Mouse (Mus musculus) frontal cortex, postnatal 25 days (tissue): ENCODE measurements at regions not wholly inside any gene's neighbourhood (a gene's known extent, or its start where the extent isn't known, plus 50 kb on each side); places are given as distances from the start of the nearest gene placed in this dataset.

ENCODE experiments used
- DNase-seq, 2 experiments: peaks; one replicate each; pipeline ENCODE4 v3.0.0; 2022; ENCODE audit warnings: low spot score in 2 of 2

DNA sequence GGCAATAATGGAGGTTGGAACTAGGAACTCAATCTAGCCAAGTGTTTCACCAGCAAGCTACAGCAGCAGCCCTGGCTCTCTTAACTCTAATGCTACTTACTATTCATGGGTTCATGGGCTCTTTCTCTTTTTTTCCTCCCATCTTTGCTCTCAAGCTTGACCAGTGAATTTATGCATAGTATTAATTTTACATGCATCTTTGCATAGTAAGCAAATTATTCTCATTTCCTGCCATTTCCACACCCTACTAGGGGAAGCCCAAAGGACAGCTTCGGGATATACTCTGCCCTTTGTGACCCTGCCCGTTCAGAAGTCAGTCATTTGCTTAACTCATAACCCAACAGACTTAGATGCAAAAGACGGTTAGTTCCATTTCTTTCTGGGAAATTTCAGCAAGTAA lies 153.2 kb downstream of the Qrsl1 start:
- no peak for DNase-seq

DNA sequence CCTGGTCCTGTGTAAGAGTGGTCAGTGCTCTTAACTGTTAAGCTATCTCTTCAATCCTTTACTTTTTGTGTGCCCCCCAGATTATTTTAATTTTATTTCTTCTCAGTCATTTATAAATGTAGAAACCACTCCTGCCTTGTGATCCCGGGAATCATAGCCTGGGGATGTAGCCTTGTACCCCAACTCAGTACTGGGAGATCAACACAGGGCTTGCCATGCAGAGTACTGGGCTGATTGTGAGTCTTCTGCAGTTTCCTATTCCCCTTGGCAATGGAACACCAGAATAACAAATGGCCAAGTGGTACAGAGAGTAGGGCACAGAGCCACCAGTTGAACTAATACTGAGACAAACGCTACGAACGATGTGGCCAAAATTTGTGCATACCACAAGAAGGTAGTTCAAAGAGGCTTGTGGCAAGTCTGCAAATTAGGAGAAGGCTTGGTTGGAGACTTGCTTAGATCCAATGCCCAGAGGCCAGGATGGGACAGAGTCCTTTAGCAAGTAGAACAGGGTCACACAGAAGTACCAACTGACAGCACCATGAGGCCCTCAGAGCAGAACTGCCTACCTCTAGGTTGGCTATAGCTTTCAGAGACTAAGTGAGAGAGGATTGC lies 151.9 kb downstream of the Qrsl1 start:
- no peak for DNase-seq

DNA sequence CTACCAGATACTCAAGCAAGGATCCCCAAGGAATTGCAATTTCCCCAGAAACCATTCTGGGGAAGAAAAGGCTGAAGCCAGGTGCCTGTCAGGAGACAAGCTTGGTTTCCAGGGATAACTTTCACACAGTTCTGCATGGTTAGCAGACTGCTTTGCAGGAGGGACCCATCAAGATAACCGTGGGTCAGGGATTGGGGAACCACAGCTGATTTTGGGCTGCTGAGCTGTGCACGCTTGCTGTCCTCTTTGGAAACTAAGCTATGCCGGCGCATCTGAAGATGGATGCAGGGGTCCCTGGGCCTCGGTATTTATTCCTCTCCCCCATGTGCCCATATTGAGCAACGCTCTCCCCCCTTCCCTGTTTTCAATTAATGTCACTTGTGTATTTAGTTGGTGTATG lies 151.1 kb downstream of the Qrsl1 start:
- DNase-seq, result no peak

DNA sequence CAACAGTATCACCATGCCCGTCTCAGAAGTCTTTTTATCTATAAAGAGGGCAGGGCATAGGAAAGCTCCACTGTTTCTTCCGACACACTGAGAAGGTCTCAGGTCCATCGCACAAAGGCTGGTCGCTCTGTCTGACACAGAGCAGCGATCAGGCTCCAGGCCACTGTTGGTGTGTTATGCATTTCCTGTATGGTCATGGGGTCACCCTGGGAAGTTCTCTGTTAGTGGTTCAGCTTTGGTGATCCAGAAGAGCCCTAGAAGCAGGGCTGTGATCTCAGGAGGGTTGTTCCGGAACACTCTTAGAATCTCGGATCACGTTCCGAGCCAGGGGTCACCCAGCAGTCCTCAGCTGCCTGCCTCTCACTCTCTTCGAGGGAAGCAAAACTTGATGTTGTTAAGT lies 150.7 kb downstream of the Qrsl1 start:
- DNase-seq, result no peak

DNA sequence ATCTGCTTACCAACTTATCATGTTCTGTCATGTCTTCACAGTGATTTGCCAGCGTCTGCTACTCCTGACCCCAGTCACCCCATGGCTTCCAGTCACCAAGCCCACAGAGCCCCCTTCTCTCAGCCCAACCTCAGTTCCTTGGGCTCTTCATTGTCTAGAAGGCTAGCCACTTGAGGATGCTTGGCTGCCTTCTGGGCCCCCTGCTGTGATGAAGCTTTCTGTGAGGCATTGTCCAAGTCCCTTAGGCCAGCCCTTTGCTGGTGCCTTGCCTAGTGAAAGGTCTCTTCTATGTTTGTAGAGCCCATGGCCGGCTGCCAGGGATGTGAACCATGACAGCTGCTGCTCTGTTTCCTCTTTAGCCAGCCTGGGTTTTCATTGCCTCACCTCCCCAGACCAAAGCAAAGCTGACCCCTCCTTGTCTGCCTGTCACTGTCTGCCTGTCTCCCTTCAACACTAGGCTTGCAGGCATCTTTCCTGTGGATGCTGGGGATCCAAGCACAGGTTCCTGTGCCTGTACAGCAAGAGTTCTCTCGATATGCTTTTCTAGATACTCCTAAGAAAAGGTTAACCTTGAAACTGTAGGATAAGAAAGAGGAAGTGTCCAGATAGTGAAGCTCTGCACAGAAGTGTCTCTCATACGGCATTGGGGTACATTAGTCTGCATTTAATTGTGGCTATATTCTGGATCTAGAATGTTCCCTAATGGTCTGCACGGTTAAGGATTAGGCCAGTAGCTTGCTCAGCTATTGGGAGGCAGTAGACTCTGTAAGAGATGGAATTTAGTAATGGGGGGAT lies 149.5 kb downstream of the Qrsl1 start:
- DNase-seq, result no peak

DNA sequence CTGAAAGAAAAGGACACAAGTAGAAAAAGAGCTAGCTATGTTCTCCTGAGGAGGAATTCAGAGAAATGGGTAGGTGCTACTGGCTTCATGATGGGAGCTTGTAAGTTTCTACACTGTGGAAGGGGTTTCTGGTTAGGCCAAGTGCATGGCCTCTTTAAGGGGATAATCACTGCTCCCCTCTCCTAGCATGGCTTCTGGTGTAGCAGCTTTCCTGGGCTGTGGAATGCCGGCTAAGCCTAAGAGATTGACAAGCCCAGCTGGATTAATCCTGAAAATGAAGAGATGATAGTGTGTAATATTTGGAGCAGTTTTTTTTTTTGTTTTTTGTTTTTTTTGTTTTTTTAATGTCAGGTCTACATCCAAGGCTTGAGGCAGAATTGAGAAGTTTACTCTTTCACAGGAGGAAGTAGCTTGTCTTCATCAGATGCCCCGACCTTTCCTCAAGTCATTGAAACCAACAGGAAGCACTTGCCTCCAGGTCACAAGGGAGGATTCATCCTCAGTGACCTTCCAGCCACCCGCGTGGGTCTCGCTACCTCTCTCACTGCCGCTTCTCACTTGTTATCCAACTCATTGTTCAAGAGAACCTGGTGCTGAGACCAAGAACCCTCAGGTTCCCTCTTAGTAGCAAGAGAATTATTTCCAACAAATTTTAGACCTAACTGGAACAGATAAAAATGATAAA lies 144.5 kb downstream of the Qrsl1 start:
- DNase-seq, result no peak

DNA sequence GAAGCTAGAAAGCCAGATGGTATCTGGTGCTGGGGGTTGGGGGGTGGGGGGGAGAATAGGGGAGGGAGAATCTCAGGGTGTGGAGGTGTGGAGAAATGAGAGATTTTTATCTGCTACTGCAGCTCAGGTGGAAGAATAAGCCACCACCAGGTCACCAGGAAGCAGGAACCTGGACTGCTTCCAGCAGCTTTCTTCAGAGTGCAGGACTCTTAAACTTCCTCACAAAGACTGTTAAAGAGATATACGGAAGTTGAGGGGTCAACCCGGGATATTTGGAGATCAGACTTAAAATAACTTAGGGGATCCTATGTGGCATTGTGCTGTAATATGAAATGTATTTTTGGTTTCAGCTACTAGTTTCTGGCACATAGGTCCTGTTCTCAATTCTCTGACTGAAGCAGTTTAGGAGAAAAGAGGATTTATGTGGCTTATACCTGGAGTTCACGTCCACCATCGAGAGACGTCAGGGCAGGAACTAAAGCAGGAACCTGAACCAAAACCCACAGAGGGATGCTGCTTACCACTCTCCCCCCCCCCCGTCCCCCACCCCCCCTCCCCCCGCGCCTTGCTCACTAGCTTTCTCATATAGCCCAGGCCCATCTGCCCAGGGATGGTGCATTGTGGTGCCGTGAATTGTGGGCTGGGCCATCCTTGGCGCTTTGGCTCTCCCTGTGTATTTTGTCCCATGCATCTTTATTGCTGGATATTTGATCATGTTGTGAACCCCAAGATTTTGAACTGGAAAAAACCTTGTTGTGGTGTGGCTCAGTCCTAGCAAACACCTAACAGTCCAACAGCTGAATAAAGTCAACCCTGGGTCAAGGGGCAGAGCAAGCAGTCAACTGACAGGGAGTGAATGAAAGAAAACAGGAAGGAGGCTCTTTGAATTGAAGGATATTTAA lies 143.2 kb downstream of the Qrsl1 start:
- no peak for DNase-seq

DNA sequence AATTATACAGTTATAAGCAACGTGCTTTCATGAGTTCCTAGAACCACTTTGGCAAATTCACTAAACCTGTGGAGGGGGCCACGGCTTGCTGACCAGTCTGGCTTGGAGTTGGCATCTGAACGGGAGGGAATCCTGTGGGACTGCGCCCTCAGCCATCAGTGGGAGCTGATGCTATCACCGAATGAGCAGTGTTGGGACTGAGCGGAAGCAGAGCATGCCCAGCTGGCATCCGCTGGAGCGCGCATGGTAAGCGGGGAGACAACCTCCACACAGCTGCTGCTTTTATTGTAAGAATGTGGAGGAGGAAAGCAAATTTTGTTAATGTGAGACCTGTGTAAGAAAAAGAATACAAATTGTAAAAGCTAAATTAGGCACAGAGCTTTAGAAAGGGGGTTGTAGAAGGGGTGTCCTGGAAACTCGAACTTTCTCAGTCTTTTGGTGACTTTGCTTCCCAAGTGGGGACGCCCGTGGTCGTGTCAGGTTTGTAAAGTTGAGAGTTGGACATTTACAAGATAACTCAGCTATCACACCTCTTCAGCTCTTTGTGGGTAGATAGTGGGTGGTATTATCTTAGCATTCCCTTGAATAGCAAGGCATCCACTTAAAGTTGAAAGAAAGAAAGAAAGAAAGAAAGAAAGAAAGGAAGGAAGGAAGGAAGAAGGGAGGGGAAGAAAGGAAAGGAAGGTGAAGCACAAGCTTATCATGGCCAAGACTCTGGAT lies 142.2 kb downstream of the Qrsl1 start:
- no peak for DNase-seq

DNA sequence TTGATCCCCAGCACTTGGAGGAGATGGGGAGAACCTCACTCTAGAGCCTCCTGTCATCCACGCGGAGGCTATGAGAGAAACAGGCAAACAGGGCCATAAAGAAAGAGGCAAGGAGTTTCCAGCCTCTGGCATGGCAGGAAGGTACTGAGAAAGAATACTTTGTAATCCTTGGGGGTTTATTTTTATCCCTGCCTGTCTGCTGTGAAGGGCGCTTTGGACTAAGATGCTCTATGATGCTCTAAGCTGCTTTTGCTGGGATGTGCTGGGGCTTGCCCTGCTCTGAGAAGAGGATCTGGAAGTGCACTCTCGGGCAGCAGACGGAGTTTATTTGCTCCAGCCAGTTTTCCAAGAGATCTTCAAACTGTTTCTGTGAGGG lies 141.7 kb downstream of the Qrsl1 start:
- no peak for DNase-seq

DNA sequence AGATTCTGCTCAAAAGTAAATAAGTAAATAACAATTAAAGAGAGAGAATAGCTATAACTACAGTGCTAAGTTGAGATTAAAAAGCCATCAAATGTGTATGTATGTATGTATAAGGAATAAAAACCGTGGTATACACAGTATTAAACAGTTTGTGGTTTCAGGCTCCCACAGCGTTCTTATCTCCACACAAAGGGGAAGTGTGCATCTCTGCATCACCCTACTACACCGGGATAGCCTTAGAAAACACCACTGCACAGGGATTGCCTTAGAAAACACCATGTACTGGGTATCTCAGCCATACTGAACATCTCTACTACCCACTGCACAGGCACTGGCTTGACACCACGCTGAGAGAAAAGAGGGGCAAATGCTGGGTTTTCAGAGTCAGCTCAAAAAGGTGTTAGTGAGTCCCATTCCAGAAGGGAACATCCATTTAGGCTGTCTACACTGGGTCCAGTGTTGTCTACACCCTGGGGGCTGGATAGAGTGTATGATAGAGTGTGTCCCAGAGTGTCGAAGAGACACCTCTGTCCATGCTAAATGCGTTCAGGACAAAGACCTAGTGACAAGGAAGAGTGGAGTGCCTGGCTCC lies 139.5 kb downstream of the Qrsl1 start:
- DNase-seq, result no peak

DNA sequence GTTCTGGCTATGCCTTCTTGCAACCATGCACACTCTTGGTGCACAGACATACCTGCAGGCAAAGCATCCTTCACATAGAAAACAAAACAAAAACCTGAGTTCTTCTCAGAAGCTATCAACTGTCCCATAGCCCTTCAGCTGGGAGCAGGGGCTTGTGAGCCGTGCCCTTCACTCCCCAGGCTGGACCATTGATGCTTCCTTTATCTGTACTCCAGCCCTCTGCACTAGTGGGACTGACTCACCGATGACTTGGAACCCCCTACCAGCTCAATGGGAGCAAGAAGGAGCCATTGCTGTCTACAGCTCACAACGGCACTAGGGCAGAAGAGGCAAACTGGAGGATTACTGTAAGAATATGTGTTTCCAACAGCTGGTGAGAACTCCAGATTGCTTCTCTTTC lies 137.0 kb downstream of the Qrsl1 start:
- DNase-seq, result no peak

DNA sequence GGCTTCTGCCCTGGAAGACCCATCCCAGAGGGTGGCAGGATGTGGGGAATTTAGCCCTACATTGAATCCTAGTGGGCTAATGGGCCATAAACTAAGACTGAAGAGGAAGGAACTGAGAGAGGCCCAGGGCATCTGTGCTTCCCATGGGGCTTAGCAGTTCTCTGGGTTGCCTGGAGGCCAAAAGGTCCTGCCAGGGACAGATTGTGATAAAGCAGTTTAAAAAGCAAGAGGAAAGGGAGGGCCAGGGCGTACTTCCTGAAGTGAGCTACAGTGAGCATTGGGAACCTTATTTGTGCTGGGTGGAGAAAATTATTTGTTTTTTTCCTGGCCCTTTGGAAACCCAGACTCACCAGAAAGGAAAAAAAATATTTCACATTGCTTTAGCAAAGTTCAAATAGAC lies 136.3 kb downstream of the Qrsl1 start:
- DNase-seq, result no peak

DNA sequence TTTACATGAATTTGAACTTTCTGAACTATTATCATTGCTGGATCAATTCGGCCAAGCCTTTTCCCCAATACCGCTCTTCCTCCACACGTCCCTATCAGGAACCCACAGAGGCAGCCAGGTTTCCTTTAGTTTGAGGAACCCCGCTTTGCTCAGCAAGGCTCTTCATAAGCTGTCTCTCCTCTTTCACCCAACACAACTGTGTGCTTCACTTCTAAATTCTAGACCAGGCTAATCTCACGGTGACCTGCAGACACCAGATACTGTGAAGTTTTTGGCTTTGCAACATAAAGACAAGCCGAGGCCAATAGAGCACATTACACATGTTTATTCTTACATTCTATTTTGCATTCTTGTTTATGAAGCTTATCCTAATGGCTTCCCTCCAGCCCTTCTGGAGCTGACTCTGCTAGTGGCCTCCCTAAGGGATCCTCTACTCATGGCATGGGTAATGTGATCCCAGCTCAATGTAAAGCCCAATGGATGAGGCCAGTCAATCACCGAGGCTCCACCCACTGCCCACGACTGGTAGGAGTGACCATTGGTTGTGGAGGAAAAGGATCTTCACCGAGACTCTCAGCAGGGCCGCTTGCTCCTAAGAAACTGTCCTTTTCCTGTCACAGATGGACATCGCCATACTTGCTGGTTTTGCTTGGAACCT lies 135.6 kb downstream of the Qrsl1 start:
- no peak for DNase-seq

DNA sequence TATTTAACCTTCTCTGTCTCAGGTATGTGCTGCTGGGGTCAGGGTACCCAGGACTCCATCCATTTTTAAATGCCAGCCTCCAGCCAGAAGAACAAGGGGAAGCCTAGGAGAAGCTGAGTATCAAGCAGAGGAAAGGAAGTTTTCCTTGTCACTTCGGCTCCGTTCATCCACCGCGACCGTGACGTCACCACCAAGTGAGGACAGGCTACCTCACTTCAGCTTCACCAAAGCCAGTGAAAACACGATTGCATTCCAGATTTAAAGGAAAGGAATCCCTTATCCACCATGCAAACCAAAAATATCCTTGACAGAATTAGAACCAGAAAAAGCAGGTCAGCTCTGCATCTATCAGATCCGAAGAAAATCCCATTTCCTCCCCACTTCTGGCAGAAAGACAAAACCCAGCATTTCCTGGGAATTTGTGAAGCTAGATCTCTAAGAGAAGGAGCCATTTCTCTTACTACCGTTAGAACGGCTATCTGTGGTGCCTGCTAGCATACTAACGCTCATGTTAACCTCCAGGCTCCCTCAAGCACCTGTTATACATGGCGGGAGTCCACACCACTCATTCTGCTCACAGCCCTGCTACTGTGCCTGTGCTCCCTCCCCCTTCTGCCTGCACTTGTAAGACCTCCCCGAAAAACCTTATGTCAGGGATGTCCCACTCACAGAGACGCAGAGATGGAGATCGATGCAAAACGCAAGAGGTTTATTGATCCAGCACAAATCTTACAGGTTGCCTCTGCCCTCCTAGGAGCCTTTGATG lies 133.4 kb downstream of the Qrsl1 start:
- no peak for DNase-seq

DNA sequence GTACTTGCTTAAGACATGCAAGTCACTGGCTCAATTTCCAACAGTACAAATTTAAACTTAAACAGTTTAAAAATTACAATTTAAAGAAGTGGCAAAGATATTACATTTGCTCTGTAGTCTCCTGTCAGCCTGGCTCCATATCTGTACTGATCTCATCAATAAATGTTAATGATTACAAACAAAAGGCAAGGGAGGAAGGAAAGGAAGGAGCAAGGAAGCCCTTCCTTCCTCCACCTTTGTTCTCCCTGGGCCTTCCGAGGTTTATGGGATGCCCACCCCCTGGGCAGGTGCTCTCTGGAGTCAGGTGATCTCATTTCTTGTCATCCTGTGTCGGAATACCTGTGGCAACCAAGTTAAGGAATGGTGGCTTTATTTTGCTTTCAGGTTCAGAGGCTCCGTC lies 132.5 kb downstream of the Qrsl1 start:
- no peak for DNase-seq

DNA sequence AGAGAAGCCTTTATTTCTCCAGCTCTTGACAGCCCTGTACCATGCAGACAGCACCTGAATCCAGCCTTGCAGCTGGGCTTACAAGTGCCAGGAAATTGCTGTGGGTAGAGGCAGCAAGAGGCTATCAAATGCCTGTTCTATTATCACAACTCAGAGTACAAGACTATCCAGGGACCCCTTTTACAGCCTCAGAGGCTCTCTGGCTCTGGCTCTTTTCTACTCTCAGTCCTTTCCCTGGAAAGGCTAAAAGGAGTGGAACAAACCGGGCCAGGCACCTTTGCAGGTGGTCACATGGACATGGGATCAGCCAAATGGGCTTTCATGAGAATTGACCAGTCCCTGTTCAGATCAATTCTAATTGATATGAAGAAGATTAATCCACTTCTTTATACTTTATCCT lies 125.7 kb downstream of the Qrsl1 start:
- no peak for DNase-seq

DNA sequence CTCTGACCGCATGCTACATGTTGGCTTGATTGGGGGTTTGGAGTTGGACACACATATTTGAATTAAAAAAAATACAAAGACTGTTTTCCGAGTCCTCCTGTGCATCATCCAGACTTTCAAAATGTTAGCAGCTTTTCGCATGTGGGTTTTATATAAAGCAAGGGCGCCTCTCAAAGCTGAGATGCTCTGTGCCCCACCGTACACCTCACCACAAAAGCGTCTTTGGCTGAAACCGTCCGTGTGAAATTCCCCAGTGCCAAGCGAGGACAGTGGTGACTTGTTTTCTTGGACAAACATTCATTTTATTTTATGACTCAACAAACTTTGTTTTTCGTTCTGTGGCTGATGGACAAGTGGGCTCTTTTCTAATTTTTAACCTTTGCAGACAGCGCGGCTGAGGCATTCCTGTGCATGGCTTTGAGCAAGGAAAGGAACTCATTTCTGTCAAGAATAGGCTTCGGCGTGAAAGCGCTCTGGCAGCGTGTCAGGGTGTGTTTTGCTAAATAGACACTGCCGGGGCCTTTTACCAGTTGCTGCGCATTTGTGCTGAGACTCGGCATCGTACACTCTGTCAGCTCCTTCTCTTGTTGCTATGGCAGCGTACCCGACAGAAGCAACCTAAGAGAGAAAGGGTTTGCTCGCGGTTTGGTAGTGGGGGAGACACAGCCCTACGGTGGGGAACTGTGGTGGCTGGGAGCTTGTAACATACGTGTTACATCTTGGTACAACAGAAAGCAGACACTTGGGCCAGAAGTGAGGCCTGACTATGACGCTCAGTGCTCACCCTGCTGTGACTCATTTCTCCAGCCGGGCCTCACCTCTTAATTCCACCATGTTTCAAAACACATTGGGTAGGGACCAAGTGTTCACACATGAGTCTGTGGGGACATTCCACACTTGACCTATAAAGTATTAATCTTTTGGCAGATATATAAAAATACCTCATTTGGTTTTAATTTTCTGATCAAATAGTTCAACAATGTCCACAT lies 123.6 kb downstream of the Qrsl1 start:
- peak; percentile 13 to 17 for DNase-seq

DNA sequence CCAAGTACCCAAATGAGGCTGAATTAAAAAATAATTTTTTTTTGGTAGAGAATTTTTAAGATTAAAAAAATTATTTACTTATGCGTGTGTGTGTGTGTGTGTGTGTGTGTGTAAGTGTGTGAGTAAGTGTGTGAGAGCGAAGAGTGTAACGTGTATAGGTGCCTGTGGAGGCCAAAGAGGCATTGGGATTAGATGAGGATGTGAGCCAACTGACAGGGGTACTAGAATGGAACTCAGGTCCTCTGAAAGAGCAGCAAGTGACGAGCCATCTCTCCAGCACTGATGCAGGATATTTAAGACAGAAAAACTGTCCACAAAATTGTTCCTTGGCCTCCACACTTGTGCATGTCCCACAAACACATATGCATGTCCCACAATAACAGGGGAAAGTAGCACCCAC lies 121.0 kb downstream of the Qrsl1 start:
- no peak for DNase-seq

DNA sequence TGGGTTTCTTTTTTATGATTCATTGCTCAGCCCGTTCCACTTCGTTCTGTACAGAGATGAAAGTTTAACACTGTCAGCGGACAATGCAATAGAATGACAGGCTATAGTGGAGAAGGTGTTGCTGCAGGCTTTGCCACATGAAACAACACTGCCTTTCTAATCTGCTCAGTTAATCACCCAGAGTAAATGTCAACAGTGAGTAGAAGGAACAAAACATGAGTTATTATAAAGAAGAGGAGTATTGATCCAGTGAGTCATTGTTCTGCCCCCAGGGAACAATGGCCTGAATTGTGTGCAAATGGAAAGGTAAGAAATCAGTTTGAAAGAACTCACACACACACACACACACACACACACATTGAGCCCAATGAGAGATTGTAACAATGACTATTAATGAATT lies 118.2 kb downstream of the Qrsl1 start:
- DNase-seq, result no peak
